Mouse (Mus musculus) E14TG2a.4 (cell line): Measurements from ENCODE around the gene Nup50.

ENCODE experiments used
- CTCF ChIP-seq: conservative IDR thresholded peaks from 2 replicates; pipeline ENCODE4 v1.5.1; 2014; ENCODE audit warnings: low read length
- NANOG ChIP-seq: IDR thresholded peaks from 2 replicates; pipeline ENCODE4 v1.6.1; 2014; ENCODE audit warnings: borderline replicate concordance, low read length, mixed read lengths

- no peak for TF ChIP-seq CTCF
- TF ChIP-seq NANOG: no peak
Measured at GRCm38 (mm10) chr15:84913201-84913600, 10.0 kb upstream of the Nup50 start.
